Mouse (Mus musculus) layer of hippocampus, adult 9-10 months (tissue): ENCODE measurements at regions not wholly inside any gene's neighbourhood (a gene's known extent, or its start where the extent isn't known, plus 50 kb on each side); places are given as distances from the start of the nearest gene placed in this dataset.

Source experiments
- DNase-seq: peaks from one replicate; pipeline ENCODE4 v3.0.0; 2022; ENCODE audit warnings: low spot score

DNA sequence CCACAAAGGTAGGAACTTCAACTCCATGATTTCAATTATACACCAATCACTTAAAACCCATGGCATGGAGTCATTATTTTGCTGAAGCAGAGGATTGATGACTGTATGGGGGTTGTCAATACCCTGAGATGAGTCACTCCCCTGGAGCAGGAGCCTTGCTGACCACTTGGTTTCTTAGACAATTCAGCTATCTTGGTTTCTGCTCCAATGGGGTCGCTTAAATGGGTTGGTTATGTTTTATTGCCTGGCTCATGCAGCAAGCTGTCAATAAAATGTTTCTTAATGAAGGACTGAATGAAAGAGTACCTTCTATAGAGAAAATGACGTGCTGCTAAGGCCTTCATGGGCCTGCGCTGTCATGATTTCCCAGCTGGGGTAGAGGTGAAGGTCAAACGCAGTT lies 110.0 kb upstream of the Prickle1 start:
- no peak for DNase-seq

GRCm38 (mm10) chr15:93705109-93705508 lies 109.4 kb upstream of the Prickle1 start:
- DNase-seq, result no peak

DNA sequence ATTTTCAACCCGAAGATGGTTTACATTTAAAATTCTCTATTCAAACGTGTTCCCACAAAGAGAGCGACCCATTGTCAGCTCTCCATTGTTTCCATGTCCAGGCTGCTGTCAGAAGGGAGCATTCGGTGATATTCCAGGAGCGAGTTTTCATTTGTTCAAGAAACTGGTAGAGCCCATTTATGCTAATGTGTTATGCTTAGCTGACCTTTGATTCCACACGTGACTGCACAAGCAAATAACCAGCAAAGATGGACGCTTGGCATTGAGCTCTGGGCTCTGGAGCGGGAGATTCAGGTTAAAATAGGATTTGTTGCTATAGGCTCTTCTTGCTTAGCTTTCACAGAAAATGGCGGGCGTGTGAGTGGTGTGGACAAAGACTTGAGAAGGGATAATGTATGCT lies 105.3 kb upstream of the Prickle1 start:
- DNase-seq, result no peak

GRCm38 (mm10) chr15:93699971-93700370 lies 104.3 kb upstream of the Prickle1 start:
- no peak for DNase-seq

- no peak for DNase-seq
Observed at GRCm38 (mm10) chr15:93698182-93698822, 102.6 kb upstream of the Prickle1 start.

DNA sequence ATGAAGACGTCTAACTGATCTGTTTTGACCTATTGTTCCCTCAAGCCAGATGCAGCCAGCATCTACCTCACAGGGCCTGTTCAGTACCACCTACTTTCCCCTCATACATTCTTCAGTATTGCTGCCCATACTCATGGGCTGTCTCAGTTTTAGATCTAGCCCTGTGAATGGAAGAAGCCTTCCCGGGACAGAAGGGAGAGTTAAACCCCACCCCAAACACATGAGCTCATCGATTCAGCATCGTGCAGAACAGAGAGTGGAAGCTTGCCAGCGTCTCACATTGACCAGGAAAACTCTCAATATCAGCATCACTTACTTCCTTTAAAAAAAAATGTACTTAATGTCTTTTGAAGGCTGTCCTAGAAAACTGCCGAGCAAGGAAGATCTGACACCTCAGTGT lies 95.0 kb upstream of the Prickle1 start:
- no peak for DNase-seq

GRCm38 (mm10) chr15:93690011-93690410 lies 94.3 kb upstream of the Prickle1 start:
- peak; percentile 42 for DNase-seq

DNA sequence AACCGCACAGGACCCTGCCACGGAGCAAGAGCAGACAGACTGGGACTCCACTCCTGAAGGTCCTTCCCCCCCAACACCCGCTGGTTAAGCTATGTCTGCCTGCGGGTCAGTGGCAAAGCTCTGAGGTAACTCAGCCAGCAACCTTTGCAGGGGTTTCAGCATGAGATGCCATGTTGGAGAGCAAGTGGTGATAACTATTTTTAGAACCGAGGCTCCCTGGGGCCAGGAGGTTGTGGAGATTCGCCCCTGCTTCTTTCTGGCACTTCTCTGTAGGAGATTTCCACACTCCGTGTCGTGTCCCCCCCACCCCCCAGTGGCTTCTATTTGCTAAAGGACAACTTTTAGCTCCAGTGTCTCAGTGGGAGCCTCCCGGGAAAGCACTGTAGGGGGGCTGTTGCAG lies 90.7 kb upstream of the Prickle1 start:
- DNase-seq, result no peak

GRCm38 (mm10) chr15:93681602-93682001 lies 85.9 kb upstream of the Prickle1 start:
- no peak for DNase-seq

DNA sequence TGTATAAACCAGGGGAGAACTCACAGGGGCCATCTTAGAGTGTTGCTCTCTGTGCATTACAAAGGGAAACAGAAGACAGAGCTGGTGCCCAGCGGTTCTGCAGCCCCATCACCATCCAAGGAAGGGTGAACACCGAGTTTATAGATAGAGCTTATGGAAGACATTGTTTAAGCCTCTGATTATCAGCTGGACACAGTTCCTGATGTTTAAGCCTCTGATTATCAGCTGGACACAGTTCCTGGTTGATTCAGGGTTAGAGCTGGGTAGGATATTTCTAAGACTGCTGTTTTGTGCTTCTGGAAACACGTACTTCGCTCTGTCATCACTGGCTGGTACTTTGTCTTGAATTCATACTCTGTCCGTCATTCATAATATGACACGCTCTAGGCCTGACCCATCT lies 79.9 kb upstream of the Prickle1 start:
- DNase-seq, result no peak

DNA sequence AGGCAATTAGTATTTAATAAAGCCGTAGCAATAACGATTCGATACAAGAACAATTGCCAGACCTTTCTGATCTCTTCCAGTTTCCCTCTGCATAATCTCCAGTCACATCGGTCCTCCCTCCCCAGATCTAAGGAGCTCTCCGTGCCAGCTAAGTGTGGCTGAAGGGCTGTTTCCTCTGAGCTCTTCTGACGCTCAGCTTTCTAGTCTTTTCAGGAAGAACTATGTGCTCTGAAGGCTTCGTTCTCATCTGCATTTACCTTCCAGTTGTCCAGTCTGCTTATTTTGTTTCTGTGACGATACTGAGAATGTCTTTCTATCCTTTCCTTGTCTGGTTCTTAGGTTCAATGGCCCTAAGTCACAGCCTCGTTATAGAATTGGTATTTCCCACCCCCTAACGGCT lies 78.3 kb upstream of the Prickle1 start:
- DNase-seq, result no peak

- DNase-seq, result no peak
Observed at GRCm38 (mm10) chr15:93663876-93664275, 68.2 kb upstream of the Prickle1 start.

DNA sequence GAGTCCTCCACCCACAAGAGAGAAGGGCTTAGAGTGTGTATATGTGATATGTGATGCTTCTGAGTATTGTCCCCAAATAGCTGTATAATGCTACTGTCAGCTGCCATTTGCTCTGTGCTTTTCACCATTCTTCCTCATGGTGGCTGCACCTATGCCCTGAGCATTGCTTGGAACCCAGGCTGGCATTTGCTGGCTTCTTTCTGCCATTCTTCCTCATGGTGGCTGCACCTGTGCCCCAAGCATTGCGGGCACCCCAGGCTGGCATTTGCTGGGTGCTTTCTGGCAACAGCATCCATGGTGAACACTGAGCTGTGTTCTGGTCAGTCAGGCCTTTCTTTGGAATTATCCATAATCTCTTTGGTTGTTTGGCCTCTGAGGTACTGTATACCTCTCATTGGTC lies 66.9 kb upstream of the Prickle1 start:
- no peak for DNase-seq

DNA sequence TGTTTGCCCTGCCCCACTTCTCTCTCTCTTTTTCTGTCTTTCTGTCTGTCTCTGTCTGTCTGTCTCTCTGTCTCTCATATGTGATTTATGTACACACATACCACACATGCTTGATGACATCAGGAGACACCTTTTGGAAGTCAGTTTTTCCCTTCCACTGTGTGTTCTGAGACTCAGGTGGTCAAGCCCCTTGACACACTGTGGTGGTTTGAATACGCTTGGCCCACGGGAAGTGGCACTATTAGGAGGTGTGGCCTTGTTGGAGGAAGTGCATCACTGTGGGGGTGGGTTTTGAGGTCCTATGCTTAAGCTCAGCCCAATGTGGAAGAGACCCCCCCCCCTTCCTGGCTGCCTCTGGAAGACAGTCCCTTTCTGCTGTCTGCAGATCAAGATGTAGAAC lies 66.1 kb upstream of the Prickle1 start:
- DNase-seq, result no peak

DNA sequence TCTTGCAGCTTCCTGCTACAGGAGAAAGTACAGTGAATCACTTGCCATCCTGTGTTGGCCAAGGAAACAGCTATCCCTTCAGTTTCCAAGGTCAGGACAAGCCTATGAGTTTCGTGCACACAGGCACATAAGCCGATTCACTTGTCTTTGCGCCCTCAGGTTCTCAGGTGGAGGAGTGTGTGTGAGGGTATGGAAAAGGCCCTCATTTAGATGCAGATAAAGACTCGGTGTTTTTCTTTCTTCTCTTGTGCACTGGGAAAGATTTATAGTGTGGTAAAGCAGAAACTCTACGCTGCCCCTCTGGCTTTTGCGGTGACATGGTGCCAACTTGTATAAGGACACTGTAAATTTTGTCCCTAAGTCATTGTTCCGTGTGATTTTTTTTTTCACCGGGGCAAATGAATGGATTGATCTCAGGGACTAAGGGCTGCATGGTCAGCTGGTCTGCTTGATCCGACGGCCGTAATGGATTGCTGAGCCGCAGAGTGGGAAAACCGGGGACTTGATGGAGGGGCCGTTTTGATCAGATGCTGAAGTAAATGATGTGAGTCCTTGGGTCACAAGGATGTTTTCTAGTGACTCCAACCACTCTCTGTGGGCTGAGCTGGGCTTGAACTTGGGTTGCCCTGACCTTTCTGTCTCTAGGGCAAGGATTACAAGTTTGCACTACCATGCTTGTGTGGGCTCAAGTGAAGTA lies 65.4 kb upstream of the Prickle1 start:
- DNase-seq, result no peak

GRCm38 (mm10) chr15:93657171-93657570 lies 61.5 kb upstream of the Prickle1 start:
- no peak for DNase-seq

GRCm38 (mm10) chr15:93656713-93657112 lies 61.0 kb upstream of the Prickle1 start:
- no peak for DNase-seq

DNA sequence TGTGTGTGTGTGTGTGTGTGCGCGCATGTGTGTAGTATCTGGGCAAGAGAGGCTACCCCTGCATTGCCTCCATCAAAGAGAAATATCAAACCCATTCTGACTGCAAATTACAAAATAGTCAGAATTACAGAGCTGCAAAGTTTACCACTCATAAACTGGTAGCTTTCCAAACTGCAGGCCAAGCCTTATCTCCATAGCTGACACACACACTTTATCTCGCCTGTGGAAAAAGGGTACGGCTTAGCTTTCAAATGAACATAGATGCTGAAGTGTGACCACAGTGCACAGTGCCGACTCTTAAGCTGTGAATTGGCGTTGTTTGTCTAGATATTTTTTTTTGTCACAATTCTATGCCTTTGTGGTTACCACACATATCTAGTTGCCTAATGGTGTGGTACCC lies 60.1 kb upstream of the Prickle1 start:
- no peak for DNase-seq

GRCm38 (mm10) chr15:93655243-93655642 lies 59.6 kb upstream of the Prickle1 start:
- DNase-seq, result no peak

DNA sequence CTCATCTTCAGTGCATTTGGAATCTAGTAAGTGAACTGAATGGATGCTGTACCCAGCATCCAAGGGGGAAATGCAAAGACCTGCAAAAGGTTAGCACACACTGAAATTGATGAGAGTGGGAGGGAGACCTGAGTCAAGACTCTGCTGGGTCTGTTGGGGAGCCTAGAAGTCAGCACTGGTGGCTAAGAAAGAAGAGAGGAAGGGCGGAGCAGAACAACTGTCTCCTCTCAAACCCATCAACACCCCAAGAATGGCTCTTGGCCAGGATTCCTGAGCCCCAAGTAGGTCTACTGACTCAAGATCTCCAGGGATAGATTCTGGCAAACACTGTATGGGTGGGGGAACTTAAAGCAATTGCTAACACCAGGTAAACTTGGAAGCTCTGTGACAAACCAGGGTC lies 57.7 kb upstream of the Prickle1 start:
- DNase-seq, result no peak

- no peak for DNase-seq
Observed at GRCm38 (mm10) chr15:93650981-93651757, 55.5 kb upstream of the Prickle1 start.

DNA sequence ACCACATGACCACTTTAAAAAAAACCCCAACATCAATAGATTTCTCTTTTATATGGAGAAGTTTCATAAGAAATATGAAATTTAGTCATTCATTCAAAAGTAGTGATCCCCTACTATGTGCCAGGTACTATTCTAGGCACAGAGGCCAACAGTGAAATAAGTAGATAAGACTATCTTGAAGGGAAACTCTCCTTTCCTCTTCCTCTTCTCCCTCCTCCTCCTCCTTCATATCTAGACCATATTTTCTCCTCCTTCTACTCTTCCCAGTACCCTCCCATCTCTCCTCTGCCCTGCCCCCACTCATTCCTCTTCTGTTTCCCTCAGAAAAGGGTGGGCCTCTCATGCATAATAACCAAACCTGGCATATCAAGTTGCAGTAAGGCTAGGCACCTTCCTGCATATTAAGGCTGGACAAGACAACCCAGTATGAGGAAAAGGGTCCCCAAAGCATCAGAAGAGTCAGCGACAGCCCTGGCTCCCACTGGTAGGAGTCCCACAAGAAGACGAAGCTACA lies 54.4 kb upstream of the Prickle1 start:
- no peak for DNase-seq

DNA sequence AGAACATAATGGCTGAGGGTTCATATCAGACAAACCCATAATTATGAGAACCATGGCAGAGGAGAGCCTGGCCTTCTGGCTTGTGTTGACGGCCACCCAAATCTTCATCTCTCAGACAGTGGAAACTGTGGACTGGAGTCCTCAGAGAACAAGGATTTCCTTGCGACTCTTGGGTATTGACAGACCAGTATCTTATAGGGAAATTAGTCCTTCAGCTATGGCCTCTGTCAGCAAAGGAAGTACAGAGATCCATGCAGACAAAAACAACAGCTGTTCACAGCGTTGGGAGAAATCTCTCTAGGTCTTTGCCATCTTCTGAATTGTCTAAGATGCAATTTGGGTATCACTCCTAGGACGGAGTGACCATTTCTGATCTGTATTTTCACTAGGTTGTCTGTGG lies 53.0 kb upstream of the Prickle1 start:
- DNase-seq, result no peak
